Mouse (Mus musculus): ENCODE data around the gene Mlph. TPM values are rescaled to one million over a fixed set of nuclear protein-coding genes. Genes with fewer than 3 reads are reported as not detected.

The Mlph gene
- polyA plus RNA-seq, 1 experiment from 2014 or later: 0.61 TPM

GRCm38 (mm10) chr1:90947252-90947651 lies 32.4 kb downstream of the Mlph start:
- H3K4me1 ChIP-seq: no peaks in the 10 kb centered on the region
- H3K4me2 ChIP-seq (replicated peaks): no peak overlapping the region
- no peaks in the 10 kb centered on the region for H3K9me3 ChIP-seq
- no peaks in the 10 kb centered on the region for H3K36me3 ChIP-seq
- no peak overlapping the region for H3K9ac ChIP-seq (replicated peaks)
- ATAC-seq (ENCODE audit: low FRiP score, low read depth): no peak
- H3K27me3 ChIP-seq: no peaks in the 10 kb centered on the region
- H3K4me3 ChIP-seq: no peak overlapping the region
- 81% methylated on average over 2 of the region's 2 CpGs for WGBS
- H3K27ac ChIP-seq (replicated peaks): no peak overlapping the region

GRCm38 (mm10) chr1:90949309-90949708 lies 34.4 kb downstream of the Mlph start:
- WGBS: 75% methylated on average over 9 of the region's 9 CpGs
- ATAC-seq (ENCODE audit: low FRiP score, low read depth): no peak
- Histone ChIP-seq H3K9me3 (no peaks in the 10 kb centered on the region), H3K4me2 (replicated peaks) (no peak overlapping the region), H3K36me3 (no peaks in the 10 kb centered on the region), H3K4me3 (no peak overlapping the region), H3K9ac (replicated peaks) (no peak overlapping the region), H3K27me3 (no peaks in the 10 kb centered on the region), H3K27ac (replicated peaks) (no peak overlapping the region), H3K4me1 (no peaks in the 10 kb centered on the region)

- Histone ChIP-seq H3K4me3 (no peak overlapping the region), H3K9ac (replicated peaks) (no peak overlapping the region), H3K4me2 (replicated peaks) (no peak overlapping the region), H3K27me3 (no peaks in the 10 kb centered on the region), H3K4me1 (no peaks in the 10 kb centered on the region), H3K9me3 (no peaks in the 10 kb centered on the region), H3K27ac (replicated peaks) (no peak overlapping the region), H3K36me3 (no peaks in the 10 kb centered on the region)
- WGBS: 89% methylated on average over 7 of the region's 7 CpGs
- no peak for ATAC-seq (ENCODE audit: low FRiP score, low read depth)
Observed at GRCm38 (mm10) chr1:90951670-90952069, 36.8 kb downstream of the Mlph start.

- 84% methylated on average over 8 of the region's 8 CpGs for WGBS
- Histone ChIP-seq H3K4me2 (replicated peaks) (no peak within 1 kb of the TSS), H3K4me3 (no peak within 1 kb of the TSS), H3K9ac (replicated peaks) (no peak within 1 kb of the TSS), H3K36me3 (no peaks in the 10 kb centered on the region), H3K27me3 (no peaks in the 10 kb centered on the region; the same call in 1 of the 2 replicates), H3K9me3 (no peaks in the 10 kb centered on the region), H3K27ac (replicated peaks) (no peak within 1 kb of the TSS), H3K4me1 (no peaks in the 10 kb centered on the region)
- ATAC-seq (ENCODE audit: low FRiP score, low read depth): no peak
Observed at GRCm38 (mm10) chr1:90952808-90953207, 37.9 kb downstream of the Mlph start, which contains the start of gene Prlh. Gene Prlh, plus strand, starts transcription at chr1:90953108.

GRCm38 (mm10) chr1:90953688-90954087 lies 38.8 kb downstream of the Mlph start:
- no peaks in the 10 kb centered on the region for H3K4me1 ChIP-seq
- H3K9ac ChIP-seq (replicated peaks): no peak overlapping the region
- WGBS: 80% methylated on average over 11 of the region's 11 CpGs
- no peak overlapping the region for H3K4me3 ChIP-seq
- H3K36me3 ChIP-seq: no peaks in the 10 kb centered on the region
- ATAC-seq (ENCODE audit: low FRiP score, low read depth): no peak
- no peak overlapping the region for H3K4me2 ChIP-seq (replicated peaks)
- no peaks in the 10 kb centered on the region for H3K9me3 ChIP-seq
- peaks cover under 1% of the 10 kb centered on the region for H3K27me3 ChIP-seq
- no peak overlapping the region for H3K27ac ChIP-seq (replicated peaks)

GRCm38 (mm10) chr1:90956245-90957096 lies 41.6 kb downstream of the Mlph start:
- Histone ChIP-seq H3K9me3 (no peaks in the 10 kb centered on the region), H3K27ac (replicated peaks) (no peak overlapping the region), H3K4me1 (no peaks in the 10 kb centered on the region), H3K36me3 (no peaks in the 10 kb centered on the region), H3K4me3 (no peak overlapping the region), H3K9ac (replicated peaks) (no peak overlapping the region), H3K4me2 (replicated peaks) (no peak overlapping the region), H3K27me3 (peaks cover 5% of the 10 kb centered on the region)
- 37% methylated on average over 7 of the region's 7 CpGs for WGBS
- 0 out of 2 replicates have a peak, but pooled peaks have one; percentile 52 for ATAC-seq (ENCODE audit: low FRiP score, low read depth)

- Histone ChIP-seq H3K9ac (replicated peaks) (no peak overlapping the region), H3K9me3 (no peaks in the 10 kb centered on the region), H3K4me3 (no peak overlapping the region), H3K27me3 (peaks cover 15% of the 10 kb centered on the region), H3K27ac (replicated peaks) (no peak overlapping the region), H3K36me3 (no peaks in the 10 kb centered on the region), H3K4me2 (replicated peaks) (no peak overlapping the region), H3K4me1 (peaks cover 5% of the 10 kb centered on the region)
- 46% methylated on average over 4 of the region's 4 CpGs for WGBS
- no peak for ATAC-seq (ENCODE audit: low FRiP score, low read depth)
Observed at GRCm38 (mm10) chr1:90962526-90962925, 47.6 kb downstream of the Mlph start.

GRCm38 (mm10) chr1:90962994-90963393 lies 48.1 kb downstream of the Mlph start:
- Histone ChIP-seq H3K27me3 (peaks cover 15% of the 10 kb centered on the region), H3K9ac (replicated peaks) (no peak overlapping the region; the same call in 1 of the 2 replicates), H3K4me3 (no peak overlapping the region), H3K36me3 (no peaks in the 10 kb centered on the region), H3K27ac (replicated peaks) (no peak overlapping the region), H3K9me3 (no peaks in the 10 kb centered on the region), H3K4me2 (replicated peaks) (no peak overlapping the region), H3K4me1 (peaks cover 5% of the 10 kb centered on the region)
- WGBS: 36% methylated on average over 3 of the region's 3 CpGs
- no peak for ATAC-seq (ENCODE audit: low FRiP score, low read depth)

GRCm38 (mm10) chr1:90967583-90967982 lies 52.7 kb downstream of the Mlph start:
- Histone ChIP-seq H3K9me3 (no peaks in the 10 kb centered on the region), H3K27ac (replicated peaks) (no peak overlapping the region), H3K27me3 (peaks cover 29% of the 10 kb centered on the region), H3K4me3 (no peak overlapping the region), H3K9ac (replicated peaks) (no peak overlapping the region), H3K36me3 (no peaks in the 10 kb centered on the region), H3K4me2 (replicated peaks) (no peak overlapping the region), H3K4me1 (peaks cover 5% of the 10 kb centered on the region)
- 83% methylated on average over 7 of the region's 7 CpGs for WGBS
- no peak for ATAC-seq (ENCODE audit: low FRiP score, low read depth)

- no peak overlapping the region for H3K4me2 ChIP-seq (replicated peaks)
- no peak overlapping the region for H3K9ac ChIP-seq (replicated peaks)
- no peaks in the 10 kb centered on the region for H3K36me3 ChIP-seq
- no peak overlapping the region for H3K27ac ChIP-seq (replicated peaks)
- WGBS: 84% methylated on average over 4 of the region's 4 CpGs
- H3K9me3 ChIP-seq: no peaks in the 10 kb centered on the region
- no peak overlapping the region for H3K4me3 ChIP-seq
- H3K27me3 ChIP-seq: peaks cover 33% of the 10 kb centered on the region
- ATAC-seq (ENCODE audit: low FRiP score, low read depth): no peak
- peaks cover 7% of the 10 kb centered on the region for H3K4me1 ChIP-seq
Observed at GRCm38 (mm10) chr1:90968649-90969048, 53.8 kb downstream of the Mlph start.

- Histone ChIP-seq H3K9ac (replicated peaks) (no peak within 1 kb of the TSS), H3K27ac (replicated peaks) (no peak within 1 kb of the TSS), H3K4me1 (peaks cover 13% of the 10 kb centered on the region), H3K4me3 (no peak within 1 kb of the TSS), H3K36me3 (no peaks in the 10 kb centered on the region), H3K9me3 (no peaks in the 10 kb centered on the region), H3K27me3 (peaks cover 33% of the 10 kb centered on the region), H3K4me2 (replicated peaks) (no peak within 1 kb of the TSS)
- WGBS: 44% methylated on average over 9 of the region's 9 CpGs
- ATAC-seq (ENCODE audit: low FRiP score, low read depth): no peak
Observed at GRCm38 (mm10) chr1:90969347-90969784, 54.5 kb downstream of the Mlph start, which contains the start of gene Rab17. Gene Rab17, minus strand, starts transcription at chr1:90969661.

GRCm38 (mm10) chr1:90969881-90970390 lies 55.1 kb downstream of the Mlph start:
- H3K27ac ChIP-seq (replicated peaks): no peak overlapping the region
- 77% methylated on average over 10 of the region's 10 CpGs for WGBS
- no peaks in the 10 kb centered on the region for H3K36me3 ChIP-seq
- H3K9me3 ChIP-seq: no peaks in the 10 kb centered on the region
- H3K4me1 ChIP-seq: peaks cover 18% of the 10 kb centered on the region
- H3K27me3 ChIP-seq: peaks cover 33% of the 10 kb centered on the region
- H3K4me3 ChIP-seq: no peak overlapping the region
- no peak overlapping the region for H3K9ac ChIP-seq (replicated peaks)
- ATAC-seq (ENCODE audit: low FRiP score, low read depth): no peak
- H3K4me2 ChIP-seq (replicated peaks): no peak overlapping the region
